Mouse (Mus musculus) liver, embryonic 16.5 days (tissue): ENCODE data around the gene Ttll5. TPM values are rescaled to one million over a fixed set of nuclear protein-coding genes. Genes with fewer than 3 reads are reported as not detected.
A peak's percentile ranks its signal among the peaks of the same experiment; 100 is the strongest.

Source experiments
- ATAC-seq: fragments of 200-750 bp; cut with Nextera tagmentation; 2 replicates; pipeline ENCODE4 v1.8.0; 2017; ENCODE audit warnings: low read depth, mild to moderate bottlenecking, moderate number of reproducible peaks, moderate library complexity
- H3K27ac ChIP-seq: fragments of 300-500 bp; sonication (generic); 2 replicates; pipeline ENCODE4 v1.5.1; 2014; ENCODE audit warnings: mild to moderate bottlenecking, low read length
- H3K27me3 ChIP-seq: fragments of 300-500 bp; sonication (generic); 2 replicates; pipeline ENCODE4 v1.6.1; 2014; ENCODE audit warnings: low read depth, low read length, mixed read lengths; ENCODE audit not compliant: control insufficient read depth, insufficient read depth
- H3K36me3 ChIP-seq: fragments of 300-500 bp; sonication (generic); 2 replicates; pipeline ENCODE4 v1.6.1; 2014; ENCODE audit warnings: mild to moderate bottlenecking; ENCODE audit not compliant: control insufficient read depth, insufficient read depth
- H3K4me1 ChIP-seq: fragments of 300-500 bp; sonication (generic); 2 replicates; pipeline ENCODE4 v1.6.1; 2014; ENCODE audit warnings: low read depth, low read length, mixed read lengths; ENCODE audit not compliant: control insufficient read depth
- H3K4me2 ChIP-seq: fragments of 300-500 bp; sonication (generic); 2 replicates; pipeline ENCODE4 v1.6.1; 2014; ENCODE audit warnings: low read depth, low read length, mixed read lengths
- H3K4me3 ChIP-seq: fragments of 300-500 bp; sonication (generic); 2 replicates; pipeline ENCODE4 v1.5.1; 2014; ENCODE audit warnings: low read depth, mild to moderate bottlenecking, low read length
- H3K9ac ChIP-seq: fragments of 300-500 bp; sonication (generic); 2 replicates; pipeline ENCODE4 v1.6.1; 2014; ENCODE audit warnings: low read depth, low read length
- H3K9me3 ChIP-seq: fragments of 300-500 bp; sonication (generic); replicated peaks from 2 replicates; pipeline ENCODE4 v1.6.1; 2016; ENCODE audit warnings: low read length; ENCODE audit not compliant: control insufficient read depth
- WGBS: fragments of 180-500 bp; shearing (Covaris S2); extraction: QIAGEN DNeasy Blood & Tissue Kit; methylation state at CpG from one replicate; pipeline ENCODE4 v1.1.7; 2014; ENCODE audit not compliant: insufficient replicate concordance; 5-methylcytosine and 5-hydroxymethylcytosine counted together
- polyA plus RNA-seq: library from polyadenylated mRNA; unstranded; fragments of >200 nt; fragmentation: Nextera tagmentation; extraction: Ambion mirVana; gene quantifications from 2 replicates; pipeline ENCODE4 v1.2.1, GENCODE M21; 2015

Ttll5 gene
- 4.9 and 6.0 TPM in 2 replicates for polyA plus RNA-seq

DNA sequence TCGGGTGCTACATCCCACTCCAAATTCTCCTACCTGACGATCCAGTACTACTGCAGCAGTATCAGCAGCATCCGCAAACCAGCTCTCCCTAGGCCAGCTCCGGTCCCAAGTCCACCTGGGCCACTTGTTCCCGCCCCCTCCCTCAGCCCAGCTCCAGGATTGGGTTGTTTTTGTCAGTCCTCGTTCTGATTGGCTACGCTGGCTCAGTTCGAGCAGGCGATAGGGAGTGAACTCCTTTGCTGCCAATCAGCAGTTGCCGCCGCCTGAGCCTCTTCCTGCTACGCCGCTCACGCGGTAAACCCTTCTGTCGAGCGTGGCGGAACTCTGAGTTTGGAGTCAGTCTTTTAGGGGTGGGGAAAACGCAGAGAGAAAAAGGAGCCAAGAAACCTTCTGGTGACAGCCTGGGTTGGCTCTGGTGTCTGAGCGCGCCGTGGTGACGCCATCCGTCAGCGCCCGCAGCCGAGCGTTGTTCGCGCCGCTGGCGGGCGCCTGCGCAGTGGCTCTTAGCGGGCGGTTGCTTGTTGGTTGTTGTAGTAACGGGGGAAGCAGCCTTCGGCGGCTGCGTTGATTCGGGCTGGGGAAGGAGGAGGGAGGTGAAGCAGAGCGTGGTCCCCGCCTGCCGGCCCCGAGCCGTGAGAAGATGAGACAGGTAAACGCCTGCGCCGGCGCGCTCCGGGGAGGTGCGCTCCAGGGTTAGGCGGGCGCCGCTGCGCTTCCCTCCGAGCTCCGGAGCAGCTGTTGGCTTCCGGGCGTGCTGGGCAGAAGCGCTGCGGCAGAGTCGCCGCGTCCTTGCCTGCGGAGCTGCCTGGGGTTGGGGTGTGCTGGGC, at the start of gene Ttll5, which contains the start of gene Erg28:
TSS of gene Ttll5 (plus strand) at position 222 of the 827 bp plus-strand sequence.
TSS of gene Erg28 (minus strand) at position 113 of the 827 bp plus-strand sequence.
- peak within 1 kb of the TSS; percentile 98 for H3K27ac ChIP-seq
- WGBS: under 1% methylated on average over 66 of the region's 67 CpGs
- peaks cover 5% of the 10 kb centered on the region; the same call in 1 of the 2 replicates for H3K36me3 ChIP-seq

DNA sequence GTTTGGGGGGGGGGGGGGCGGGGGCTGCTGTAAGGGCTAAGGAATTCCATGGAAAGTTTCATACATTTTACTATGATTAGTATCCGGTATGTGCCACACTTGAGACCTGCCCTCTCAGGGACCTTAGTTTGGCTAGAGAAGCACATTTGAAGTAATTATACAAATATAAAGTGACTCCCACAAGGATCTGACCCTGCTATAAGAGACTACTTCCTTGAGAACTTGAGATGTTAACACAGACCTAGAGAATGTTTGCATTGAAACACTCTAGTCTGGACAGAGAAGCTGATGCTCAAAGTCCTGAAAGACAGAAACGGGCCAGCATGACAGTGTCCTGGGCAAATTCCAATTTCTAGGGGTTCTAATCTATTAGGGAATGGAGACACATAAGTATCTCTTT, 45.5 kb upstream of the Ttll5 start:
- WGBS: 59% methylated on average over 3 of the region's 3 CpGs
- Histone ChIP-seq H3K9me3 (no peaks in the 10 kb centered on the region), H3K9ac (no peak overlapping the region), H3K4me1 (no peaks in the 10 kb centered on the region), H3K4me2 (no peak overlapping the region), H3K27me3 (no peaks in the 10 kb centered on the region), H3K27ac (no peak overlapping the region), H3K4me3 (no peak overlapping the region), H3K36me3 (no peaks in the 10 kb centered on the region)
- ATAC-seq: no peak

More for the DNA sequence above, at the start of gene Ttll5, which contains the start of gene Erg28:
- peak within 1 kb of the TSS; percentile 91 for H3K4me2 ChIP-seq
- peaks cover 18% of the 10 kb centered on the region for H3K4me1 ChIP-seq
- H3K9ac ChIP-seq: peak within 1 kb of the TSS; percentile 86
- peak; percentile 95 for ATAC-seq
- no peaks in the 10 kb centered on the region for H3K9me3 ChIP-seq
- peak within 1 kb of the TSS; percentile 82 for H3K4me3 ChIP-seq
- H3K27me3 ChIP-seq: no peaks in the 10 kb centered on the region

DNA sequence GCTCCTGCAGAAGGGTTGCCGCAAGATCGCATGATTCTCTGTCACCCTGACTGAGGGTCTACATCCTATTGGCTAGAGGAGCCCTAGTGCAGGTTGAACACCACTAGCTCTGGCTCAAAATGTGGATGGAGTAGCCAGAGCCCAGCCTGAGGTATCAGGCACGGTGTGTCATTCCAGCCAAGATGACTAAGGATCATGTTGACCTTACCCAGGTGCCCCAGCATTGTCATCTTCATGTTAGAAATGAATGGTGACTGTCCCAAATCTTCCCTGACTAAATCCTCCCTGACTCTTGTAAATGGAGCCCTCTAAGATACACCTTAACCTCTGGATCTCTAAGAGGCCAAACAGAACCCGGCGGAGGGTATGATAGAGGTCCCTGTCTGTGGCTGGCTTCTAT, 44.8 kb upstream of the Ttll5 start:
- 67% methylated on average over 5 of the region's 5 CpGs for WGBS
- no peak overlapping the region for H3K9ac ChIP-seq
- H3K9me3 ChIP-seq: no peaks in the 10 kb centered on the region
- H3K27me3 ChIP-seq: no peaks in the 10 kb centered on the region
- no peak overlapping the region for H3K4me3 ChIP-seq
- H3K36me3 ChIP-seq: no peaks in the 10 kb centered on the region
- no peaks in the 10 kb centered on the region for H3K4me1 ChIP-seq
- no peak for ATAC-seq
- H3K27ac ChIP-seq: no peak overlapping the region
- H3K4me2 ChIP-seq: no peak overlapping the region

DNA sequence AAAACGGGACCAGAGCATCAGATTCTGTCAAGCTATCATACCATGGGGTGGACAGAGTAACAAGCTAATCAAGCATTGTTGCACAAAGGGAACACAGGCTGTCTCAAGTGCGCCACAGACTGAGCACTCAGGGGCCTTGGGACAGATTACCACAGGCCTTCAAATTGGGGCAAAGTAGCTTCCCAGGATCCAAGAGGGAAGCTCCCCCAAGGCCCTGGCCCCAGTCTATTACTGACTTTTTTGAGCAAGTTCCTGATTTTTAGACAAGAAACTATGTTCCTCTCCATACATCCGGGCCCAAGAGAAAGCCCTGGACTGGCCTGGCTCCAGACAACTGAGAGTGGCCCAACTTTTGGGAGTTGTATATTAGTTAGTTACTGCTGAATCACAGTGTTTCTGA, 42.9 kb upstream of the Ttll5 start:
- ATAC-seq: no peak
- WGBS: 51% methylated on average over 3 of the region's 3 CpGs

DNA sequence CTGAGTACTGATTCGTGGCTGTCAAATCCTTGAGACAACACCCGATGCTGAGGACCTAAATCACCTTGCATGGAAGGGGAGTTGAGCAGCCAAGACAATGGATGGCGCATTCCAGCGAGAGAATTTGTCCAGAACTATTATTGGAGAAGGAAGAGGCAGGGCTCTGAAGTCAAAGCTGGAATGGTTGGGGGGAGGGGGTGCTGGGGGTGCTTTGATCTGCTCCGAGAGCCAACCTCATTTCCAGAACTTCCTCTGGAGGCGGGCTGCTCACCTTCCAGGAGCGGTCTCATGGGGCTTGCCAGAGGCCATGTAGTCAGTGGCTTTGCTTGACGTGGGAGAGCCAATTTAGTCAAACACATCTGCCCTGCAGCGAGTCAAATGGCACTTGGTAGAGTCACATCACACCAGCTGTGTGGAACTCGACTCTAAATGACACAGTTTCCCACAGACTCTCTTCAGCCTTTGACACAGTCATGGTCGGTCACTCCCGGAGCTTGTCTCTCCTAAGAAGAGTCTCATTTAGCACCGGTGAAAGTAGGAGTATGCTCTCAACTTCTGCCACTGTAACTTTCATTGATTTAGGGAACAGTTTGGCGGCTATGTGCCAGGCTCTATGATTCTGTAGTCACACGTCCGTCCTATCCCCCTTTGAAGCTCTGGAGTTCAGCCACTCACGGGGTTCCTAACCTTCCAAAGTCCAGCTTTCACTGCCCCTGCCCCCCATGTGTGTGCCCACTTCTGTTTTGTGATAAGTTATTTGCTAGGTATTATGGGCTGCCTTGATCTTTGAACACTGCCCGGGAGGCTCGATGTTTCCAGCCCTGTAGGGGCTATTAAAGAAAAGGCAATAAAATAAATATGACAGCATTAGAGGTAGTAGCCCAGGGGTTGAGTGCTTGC, 39.3 kb upstream of the Ttll5 start:
- no peaks in the 10 kb centered on the region for H3K36me3 ChIP-seq

More for the DNA sequence above, 42.9 kb upstream of the Ttll5 start:
- Histone ChIP-seq H3K9me3 (no peaks in the 10 kb centered on the region), H3K27ac (no peak overlapping the region), H3K4me2 (no peak overlapping the region), H3K4me3 (no peak overlapping the region), H3K36me3 (no peaks in the 10 kb centered on the region), H3K9ac (no peak overlapping the region), H3K4me1 (peaks cover 2% of the 10 kb centered on the region; the same call in 1 of the 2 replicates), H3K27me3 (no peaks in the 10 kb centered on the region)

DNA sequence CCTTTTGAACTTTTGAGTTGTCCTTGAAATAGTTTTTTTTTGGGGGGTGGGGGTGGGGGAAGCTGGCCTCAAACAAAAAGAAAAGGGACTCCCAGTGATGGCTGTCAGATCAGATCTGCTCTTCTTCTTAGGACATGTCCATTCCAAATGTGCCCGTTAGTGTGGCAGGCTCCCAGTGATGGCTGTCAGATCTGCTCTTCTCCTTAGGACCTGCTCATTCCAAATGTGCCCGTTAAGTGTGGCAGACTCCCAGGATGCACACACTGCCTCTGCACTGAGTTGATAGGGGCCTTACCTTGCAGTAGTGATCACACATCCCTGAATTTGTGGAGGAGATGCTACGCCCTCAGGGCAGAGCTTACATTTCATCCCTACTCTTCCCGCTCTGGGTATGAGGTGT, 32.3 kb upstream of the Ttll5 start:
- Histone ChIP-seq H3K27me3 (no peaks in the 10 kb centered on the region), H3K9ac (no peak overlapping the region), H3K4me1 (no peaks in the 10 kb centered on the region), H3K4me2 (no peak overlapping the region), H3K4me3 (no peak overlapping the region), H3K9me3 (no peaks in the 10 kb centered on the region), H3K27ac (no peak overlapping the region), H3K36me3 (no peaks in the 10 kb centered on the region)
- ATAC-seq: no peak
- WGBS: 74% methylated on average over 4 of the region's 4 CpGs

More for the DNA sequence above, 39.3 kb upstream of the Ttll5 start:
- Histone ChIP-seq H3K9ac (no peak overlapping the region), H3K4me2 (no peak overlapping the region), H3K27ac (peak overlapping the region; percentile 66), H3K9me3 (no peaks in the 10 kb centered on the region), H3K4me1 (peaks cover 2% of the 10 kb centered on the region; the same call in 1 of the 2 replicates), H3K4me3 (no peak overlapping the region), H3K27me3 (no peaks in the 10 kb centered on the region)
- ATAC-seq: peak; percentile 84
- WGBS: 47% methylated on average over 19 of the region's 19 CpGs

DNA sequence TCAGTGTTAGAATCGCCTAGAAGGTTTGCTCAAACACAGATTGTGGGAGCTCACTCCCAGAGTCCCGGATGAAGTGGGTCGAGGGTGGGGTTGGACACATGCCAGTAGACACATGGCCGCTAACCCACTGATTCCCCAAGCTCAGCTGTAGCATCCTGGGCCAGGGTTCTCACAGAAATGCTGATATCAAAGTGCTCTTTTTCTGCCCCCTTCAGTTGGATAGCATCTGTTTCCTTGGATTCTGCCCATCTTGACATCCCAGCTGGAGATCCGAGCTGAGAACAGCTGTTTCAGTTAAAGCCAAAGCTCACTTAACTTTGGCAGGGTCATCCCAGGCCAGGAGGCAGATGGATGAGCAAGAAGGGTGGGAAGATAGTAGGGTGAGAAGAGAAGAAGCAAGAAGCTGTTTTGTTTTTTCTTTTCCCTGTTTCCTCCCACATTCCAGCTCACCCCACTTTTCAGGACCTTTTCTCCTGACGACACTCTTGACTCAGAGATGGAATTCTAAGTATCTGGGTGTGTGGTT, 31.6 kb upstream of the Ttll5 start:
- H3K4me1 ChIP-seq: no peaks in the 10 kb centered on the region
- 49% methylated on average over 6 of the region's 6 CpGs for WGBS
- H3K27me3 ChIP-seq: no peaks in the 10 kb centered on the region
- no peaks in the 10 kb centered on the region for H3K9me3 ChIP-seq
- H3K4me3 ChIP-seq: no peak overlapping the region
- ATAC-seq: no peak
- no peak overlapping the region for H3K9ac ChIP-seq
- H3K4me2 ChIP-seq: no peak overlapping the region
- no peak overlapping the region for H3K27ac ChIP-seq
- H3K36me3 ChIP-seq: no peaks in the 10 kb centered on the region

DNA sequence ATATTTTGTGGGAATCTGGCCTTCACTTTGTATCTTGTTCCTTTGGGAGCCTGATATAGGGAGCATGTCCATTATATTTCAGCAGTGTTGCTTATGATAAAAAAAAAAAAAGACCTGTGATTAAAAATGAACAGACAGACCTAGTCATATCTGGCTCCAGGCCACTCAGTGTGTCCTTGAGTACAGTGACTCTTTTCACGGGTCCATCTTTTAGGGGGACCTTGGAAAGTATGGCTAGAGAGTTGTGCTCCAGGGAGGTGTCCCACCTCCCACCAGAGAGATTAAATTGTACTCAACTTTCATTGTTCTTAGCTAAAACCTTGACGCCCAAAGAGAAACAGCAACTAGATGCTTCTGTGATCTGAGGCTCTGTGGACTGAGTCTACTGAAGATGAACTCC, 30.4 kb upstream of the Ttll5 start:
- ATAC-seq: no peak
- Histone ChIP-seq H3K27me3 (no peaks in the 10 kb centered on the region), H3K9ac (no peak overlapping the region), H3K4me1 (no peaks in the 10 kb centered on the region), H3K4me2 (no peak overlapping the region), H3K36me3 (no peaks in the 10 kb centered on the region), H3K4me3 (no peak overlapping the region), H3K9me3 (no peaks in the 10 kb centered on the region), H3K27ac (no peak overlapping the region)
- WGBS: 47% methylated on average over 2 of the region's 2 CpGs
